Mouse (Mus musculus) adrenal gland, adult 8-10 months (tissue): ENCODE measurements at regions not wholly inside any gene's neighbourhood (a gene's known extent, or its start where the extent isn't known, plus 50 kb on each side); places are given as distances from the start of the nearest gene placed in this dataset.
"Not testable (repeated sequence)": the region's sequence is repeated elsewhere in the genome, so short reads cannot be mapped to it uniquely, and the experiment has no call there.

ENCODE experiments used
- DNase-seq: peaks from one replicate; pipeline ENCODE4 v3.0.0; 2022
- microRNA-seq, 2 experiments: library from miRNA; unstranded; fragments of <30 nt; microRNA quantifications; one replicate each; pipeline ENCODE4 v1.2.0; 2022

DNA sequence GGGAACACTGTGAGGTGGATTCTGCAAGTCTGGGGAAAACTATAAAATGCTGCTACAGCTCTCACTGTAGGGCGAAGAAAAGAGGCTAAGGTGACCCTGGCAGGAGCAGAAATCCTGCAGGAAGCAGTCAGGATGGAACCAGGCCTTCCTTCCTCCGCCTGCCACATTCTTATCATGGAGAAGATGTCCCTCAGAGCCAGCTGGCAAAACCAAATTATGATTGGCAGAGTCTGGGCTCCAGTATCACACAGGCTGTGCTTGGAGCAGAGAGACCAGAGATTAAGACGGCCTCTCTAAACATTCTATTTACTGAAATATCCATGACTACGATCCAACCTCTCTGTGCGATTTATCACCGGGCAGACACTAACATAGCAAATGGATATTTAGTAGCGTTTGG is 92.2 kb upstream of the Max start:
- DNase-seq = no peak

DNA sequence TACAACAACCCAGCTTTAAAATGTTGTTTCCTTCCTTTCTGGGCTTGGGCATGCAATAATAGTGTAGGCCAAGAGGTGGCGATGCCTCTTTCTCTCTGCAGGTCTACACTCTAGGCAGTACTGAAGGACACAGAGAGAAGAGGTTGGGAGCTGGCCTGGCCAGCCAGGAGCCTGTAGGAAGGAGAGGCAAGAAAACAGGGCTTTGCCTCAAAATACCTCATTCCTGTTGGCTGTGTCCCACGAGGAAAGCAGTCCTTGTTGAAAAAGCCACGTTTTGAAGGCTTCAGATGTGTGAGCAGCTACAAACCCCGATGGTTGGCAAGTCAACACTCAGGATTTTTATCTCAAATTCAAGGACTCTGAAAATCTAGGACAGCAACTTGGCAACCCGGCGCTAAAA is 90.9 kb upstream of the Max start:
- peak; percentile 83 for DNase-seq

DNA sequence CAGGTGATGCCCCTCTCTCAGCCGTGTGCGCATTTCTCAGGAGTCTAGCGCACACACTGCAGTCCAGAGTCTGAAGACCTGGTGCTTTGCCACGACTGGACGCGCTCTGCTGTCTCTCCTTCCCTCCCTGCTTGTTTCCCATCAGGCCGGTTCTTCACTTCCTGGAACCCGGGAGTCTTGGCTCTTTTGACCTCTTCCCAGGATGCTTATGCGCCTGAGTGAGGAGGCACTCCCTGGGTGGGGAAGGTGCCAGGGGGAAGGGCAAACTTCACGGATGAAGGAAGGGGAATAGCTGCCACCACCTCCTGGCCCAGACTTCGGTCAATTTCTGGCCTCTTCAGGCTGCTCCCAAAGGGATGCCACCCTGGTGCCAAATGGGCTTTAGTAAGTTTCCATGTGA is 86.4 kb upstream of the Max start:
- DNase-seq = no peak

- no peak for DNase-seq
Observed at GRCm38 (mm10) chr12:77047273-77047672, 85.3 kb upstream of the Max start.

GRCm38 (mm10) chr12:77045956-77046355 is 84.0 kb upstream of the Max start:
- peak; percentile 78 for DNase-seq

- DNase-seq = peak; percentile 51
Observed at GRCm38 (mm10) chr12:77045356-77045755, 83.4 kb upstream of the Max start.

DNA sequence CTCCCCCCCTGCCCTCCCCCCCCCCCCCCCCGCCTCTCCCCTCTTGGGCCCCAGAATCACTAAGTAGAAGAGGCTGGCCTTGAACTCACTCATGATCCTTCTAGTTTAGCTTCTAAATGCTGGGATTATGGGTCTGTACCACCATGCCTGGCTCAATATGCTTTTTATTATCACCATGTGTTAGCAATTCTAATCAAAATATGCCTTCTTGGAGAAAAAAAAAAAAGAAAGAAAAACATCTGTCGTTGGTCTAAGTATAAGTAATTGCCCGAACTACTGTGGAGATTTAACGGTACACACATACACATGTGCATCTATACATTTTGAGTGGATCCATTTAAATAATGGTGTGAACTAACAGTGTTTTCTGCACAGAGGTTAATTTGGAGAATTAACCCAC is 80.4 kb upstream of the Max start:
- no peak for DNase-seq

DNA sequence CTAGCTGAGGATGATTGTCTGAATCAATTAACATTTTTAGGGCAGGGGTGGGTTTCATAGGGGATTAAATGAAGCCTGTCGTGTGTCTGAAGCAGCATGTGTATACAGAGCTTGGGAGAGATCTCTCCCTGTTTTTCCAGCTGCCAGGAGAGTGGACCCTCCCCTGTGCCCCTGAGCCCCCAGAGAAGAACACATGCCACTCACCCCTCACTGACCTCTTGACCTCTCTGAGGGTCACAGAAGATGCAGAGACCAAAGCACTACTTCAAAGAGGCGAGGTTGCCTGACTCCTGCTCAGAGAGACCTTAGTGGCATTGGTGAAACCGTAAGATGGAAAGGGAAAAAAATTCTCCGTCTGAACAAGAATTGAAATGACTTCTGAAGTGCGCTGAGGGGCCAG is 79.1 kb upstream of the Max start:
- no peak for DNase-seq

- no peak for DNase-seq
Observed at GRCm38 (mm10) chr12:77039953-77040305, 77.9 kb upstream of the Max start.

GRCm38 (mm10) chr12:77039295-77039952 is 77.4 kb upstream of the Max start:
- peak; percentile 31 for DNase-seq

GRCm38 (mm10) chr12:77035676-77036075 is 73.7 kb upstream of the Max start:
- no peak for DNase-seq

DNA sequence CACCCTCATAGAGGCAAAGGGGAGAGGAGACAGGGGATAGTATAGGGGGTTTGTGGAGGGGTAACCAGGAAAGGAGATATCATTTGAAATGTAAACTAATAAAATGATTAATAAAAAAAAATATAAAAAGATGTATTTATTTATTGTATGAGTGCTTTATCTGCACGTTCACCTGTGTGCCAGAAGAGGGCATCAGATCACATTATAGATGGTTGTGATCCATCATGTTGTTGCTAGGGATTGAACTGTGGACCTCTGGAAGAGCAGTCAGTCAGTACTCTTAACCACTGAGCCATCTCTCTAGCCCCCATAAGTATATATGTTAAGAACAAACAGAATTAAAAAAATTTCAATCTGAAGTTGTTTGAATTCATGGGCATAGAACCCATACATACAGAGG is 69.4 kb upstream of the Max start:
- no peak for DNase-seq

GRCm38 (mm10) chr12:77025431-77025879 is 63.5 kb upstream of the Max start:
- DNase-seq = no peak

GRCm38 (mm10) chr12:77022538-77022937 is 60.5 kb upstream of the Max start:
- no peak for DNase-seq

DNA sequence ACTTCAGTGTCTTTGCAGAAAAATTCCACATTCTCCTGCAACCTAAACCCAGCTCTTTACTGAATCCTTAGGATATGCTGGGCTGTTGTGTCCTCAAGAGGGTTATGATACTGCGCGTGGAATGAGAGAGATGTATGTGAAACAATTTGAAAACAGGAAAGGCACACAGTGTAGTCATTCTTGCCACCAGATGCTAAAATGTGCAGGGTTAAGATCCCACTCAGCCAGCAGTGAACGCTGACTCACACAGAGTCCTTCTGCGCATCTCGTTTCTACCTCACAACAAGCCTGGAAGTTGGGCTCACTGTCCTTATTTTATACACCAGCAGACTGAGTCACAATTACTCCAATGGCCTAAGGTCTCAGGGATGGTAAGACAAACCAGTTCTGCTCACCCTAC is 59.9 kb upstream of the Max start:
- no peak for DNase-seq

DNA sequence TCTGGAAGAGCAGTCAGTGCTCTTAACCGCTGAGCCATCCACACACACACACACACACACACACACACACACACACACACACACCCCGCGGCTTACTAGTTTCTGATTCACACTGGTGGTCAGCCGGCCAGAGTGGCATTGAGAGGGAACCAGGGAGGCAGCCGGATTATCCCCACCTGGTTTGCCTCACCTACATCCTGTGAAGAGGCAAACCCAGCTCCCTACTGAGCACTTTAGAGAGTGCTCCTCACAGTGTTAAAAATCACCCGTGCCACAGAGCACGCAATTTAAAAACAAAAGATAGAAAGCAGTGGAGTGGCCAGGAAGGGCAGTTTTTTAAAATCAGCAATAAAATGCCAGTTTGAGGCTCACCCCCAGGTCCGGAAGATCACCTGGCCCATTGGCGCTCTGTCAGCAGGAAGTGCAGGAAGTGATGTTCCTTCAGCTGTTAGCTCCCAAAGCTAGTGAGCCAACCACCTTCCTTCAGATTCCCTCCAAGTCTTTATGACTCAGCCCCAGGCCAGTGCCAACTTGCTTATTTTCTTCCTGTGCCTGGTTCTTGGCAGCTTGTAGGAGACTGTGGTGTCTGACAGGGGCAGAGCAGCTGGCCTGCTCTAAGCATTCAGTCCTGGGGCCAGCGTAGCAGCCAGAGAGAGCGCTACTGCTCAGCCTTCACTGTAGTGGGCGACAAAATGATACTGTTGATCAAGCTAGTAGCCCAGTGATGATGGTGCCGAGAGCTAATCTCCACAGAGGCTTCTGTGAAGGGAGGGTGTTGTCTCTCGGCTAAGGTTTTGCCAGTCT is 57.9 kb upstream of the Max start:
- DNase-seq = no peak

DNA sequence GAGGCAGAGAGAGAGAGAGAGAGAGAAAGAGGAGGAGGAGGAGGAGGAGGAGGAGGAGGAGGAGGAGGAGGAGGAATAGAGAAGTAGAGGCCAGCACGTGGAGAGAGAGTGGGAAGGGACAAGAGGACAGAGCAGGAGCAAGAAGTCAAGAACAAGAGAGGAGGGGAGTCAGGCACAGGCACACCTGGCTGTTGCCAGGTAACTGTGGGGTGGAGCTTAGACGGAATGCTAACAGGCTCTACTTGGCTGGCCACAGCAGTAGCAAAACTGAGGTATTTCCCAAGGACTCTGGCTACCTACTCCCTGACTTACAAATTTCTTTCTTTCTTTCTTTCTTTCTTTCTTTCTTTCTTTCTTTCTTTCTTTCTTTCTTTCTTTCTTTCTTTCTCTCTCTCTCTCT is 57.1 kb upstream of the Max start:
- not testable (repeated sequence) for DNase-seq

GRCm38 (mm10) chr12:77018373-77018772 is 56.4 kb upstream of the Max start:
- DNase-seq = no peak

DNA sequence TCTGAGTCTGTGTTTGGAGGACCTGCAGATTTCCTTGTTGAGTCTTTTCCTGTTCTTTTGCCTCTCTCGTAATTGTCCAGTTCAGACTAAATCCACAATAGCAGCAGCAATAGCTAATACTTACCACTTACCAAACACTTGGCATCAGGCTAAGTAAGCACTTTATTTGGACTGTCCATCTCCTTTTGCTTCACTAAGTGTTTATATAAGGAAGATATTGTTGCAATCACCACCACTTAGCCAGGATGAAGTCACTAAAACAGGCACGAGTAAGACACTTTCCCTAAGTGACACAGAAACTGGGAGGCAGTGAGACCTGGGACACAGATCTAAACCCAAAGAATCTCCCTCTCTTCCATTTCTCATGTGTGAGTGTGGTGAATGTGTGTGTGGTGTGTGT is 52.9 kb upstream of the Max start:
- no peak for DNase-seq

Small RNAs in the stretch of these regions (microRNA-seq; reads per million reads assigned to microRNA genes)
- gene Gm22696 = 0 reads per million in 2 experiments
